Mouse (Mus musculus) liver, adult 2 months (tissue): ENCODE measurements around the gene Odf3b.

Experiments
- CTCF ChIP-seq: fragments of 200-500 bp; IDR thresholded peaks from 2 replicates; pipeline ENCODE4 v1.5.1; 2011; ENCODE audit warnings: low read depth, low read length, control low read depth
- POLR2A ChIP-seq: fragments of 200-500 bp; IDR thresholded peaks from 2 replicates; pipeline ENCODE4 v1.6.1; 2011; ENCODE audit warnings: low read length, control low read depth; ENCODE audit not compliant: insufficient read depth; ENCODE audit errors: extremely low read depth

DNA sequence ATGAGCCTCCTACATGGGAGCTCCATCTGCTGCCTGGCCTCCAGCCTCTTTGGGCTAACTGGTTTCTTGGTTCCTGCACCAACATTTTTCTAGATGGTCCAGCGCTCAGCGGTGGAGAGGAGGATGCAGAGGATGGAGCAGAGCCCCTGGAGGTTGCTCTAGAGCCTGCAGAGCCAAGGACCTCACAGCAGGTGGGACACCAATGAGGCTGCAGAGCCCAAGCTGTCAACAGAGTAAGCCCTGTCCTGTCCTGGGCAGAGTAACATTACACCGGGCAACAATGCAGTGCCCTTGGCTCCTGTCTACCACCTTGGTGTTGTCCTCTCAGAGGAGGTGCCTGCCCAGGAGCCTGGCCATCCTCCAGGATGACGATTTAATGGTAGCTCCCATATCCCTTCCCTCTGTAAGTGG lies 13.9 kb downstream of the Odf3b start:
- TF ChIP-seq POLR2A (no peak), CTCF (no peak)
